Mouse (Mus musculus) frontal cortex, postnatal 25 days (tissue): ENCODE data around the gene Dapk2.

Source experiments
- DNase-seq, 2 experiments: peaks; one replicate each; pipeline ENCODE4 v3.0.0; 2022; ENCODE audit warnings: low spot score in 2 of 2

The Dapk2 gene

GRCm38 (mm10) chr9:66186426-66186825, 28.4 kb downstream of the Dapk2 start:
- DNase-seq: no peak

DNA sequence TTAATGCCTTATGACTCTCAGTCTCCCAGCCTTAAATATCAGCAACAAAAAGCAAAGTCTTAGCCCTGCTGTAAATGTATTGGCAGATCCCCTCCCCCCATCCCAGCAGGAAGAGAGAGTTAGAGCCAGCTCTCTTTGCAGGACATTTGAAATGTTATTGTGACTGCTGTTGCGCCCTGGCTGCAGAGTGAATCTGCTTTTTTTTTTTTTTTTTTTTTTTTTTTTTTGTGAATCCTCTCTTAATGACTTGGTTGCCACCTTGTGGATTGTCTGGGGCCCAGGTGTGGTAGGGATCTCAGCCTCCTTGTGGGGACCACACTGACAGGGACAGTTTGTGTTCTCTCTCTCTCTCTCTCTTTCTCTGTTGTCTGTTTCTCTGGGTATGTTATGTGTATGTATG, 31.0 kb downstream of the Dapk2 start:
- DNase-seq: no peak

- DNase-seq: no peak
Measured at GRCm38 (mm10) chr9:66194003-66194402, 36.0 kb downstream of the Dapk2 start.

DNA sequence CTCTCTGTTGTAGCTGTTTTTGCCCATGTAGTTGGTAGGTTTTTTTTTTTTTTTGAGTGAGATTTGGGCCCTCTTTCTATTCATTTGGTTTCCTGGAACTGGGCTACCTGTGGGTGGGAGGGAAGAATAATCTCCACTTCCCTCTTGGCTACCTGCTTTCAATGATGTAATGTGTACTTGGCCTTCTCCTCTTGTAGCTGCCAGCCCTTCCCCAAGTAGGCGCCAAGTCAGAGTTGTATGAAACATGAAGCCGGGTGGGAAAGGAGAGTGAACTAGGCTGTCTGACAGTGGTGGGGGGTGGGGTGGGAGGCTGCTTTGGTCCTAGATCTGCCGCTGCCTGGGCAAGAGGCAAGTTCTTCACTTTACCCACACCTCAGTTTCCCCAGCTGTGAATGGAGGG, 38.5 kb downstream of the Dapk2 start:
- DNase-seq: no peak

DNA sequence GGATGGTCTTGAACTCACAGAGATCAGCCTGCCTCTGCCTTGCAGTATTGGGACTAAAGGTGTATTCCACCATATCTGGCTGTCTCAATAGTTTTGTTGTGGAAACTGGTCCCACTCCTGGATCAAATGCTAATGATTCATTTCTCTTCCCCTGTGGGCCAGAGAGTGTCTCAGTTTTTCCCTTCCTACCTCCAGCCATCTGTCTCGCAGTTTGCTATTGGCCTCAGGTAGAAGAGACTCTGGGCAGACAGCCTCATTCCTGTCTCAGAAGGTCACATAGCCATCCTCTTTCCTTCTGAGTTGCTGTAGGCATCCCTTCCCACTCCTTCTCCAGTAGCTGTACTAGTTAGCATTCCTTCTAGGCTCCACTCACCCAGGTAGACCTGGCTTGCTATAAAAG, 40.5 kb downstream of the Dapk2 start:
- no peak for DNase-seq

DNA sequence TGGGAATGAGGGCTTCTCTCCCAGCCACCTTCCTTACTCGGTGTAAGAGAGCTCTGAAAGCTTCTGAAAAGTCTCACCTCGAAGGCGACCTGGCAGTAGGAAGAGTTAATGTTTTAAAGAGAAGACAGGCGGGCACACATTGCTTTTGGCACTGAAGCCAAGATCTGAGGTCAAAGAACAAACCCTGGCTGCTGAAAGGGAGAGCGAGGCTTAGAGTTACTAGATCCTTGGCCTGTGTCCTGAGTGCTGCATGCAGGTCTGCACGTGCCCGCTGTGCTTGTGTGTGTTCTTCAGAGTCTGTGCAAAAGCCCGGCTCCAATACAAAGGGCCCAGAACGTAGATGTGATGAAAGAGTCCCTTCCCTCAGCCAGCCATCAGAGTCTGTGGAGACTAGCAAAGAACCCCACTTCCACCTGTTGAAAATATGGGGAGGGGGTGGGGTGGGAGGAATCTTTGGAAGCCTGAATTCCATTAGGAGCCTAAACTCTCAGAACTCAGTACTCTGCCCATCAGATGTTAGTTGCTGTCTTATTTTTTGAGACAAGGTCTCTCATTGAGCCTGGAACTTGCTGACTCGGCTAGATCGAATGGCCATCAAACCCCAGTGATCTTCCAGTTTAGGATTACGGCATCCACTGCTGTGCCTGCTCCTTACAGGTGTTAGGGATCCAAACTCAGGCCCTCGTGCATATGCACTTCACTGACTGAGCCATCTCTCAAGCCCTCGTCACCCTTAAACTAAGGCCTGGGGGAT, 41.8 kb downstream of the Dapk2 start:
- DNase-seq: no peak

GRCm38 (mm10) chr9:66200411-66200789, 42.4 kb downstream of the Dapk2 start:
- DNase-seq: no peak

GRCm38 (mm10) chr9:66201665-66202064, 43.6 kb downstream of the Dapk2 start:
- DNase-seq: no peak

- no peak for DNase-seq
Measured at GRCm38 (mm10) chr9:66202463-66202862, 44.4 kb downstream of the Dapk2 start.

- DNase-seq: no peak
Measured at GRCm38 (mm10) chr9:66205702-66206101, 47.7 kb downstream of the Dapk2 start.

DNA sequence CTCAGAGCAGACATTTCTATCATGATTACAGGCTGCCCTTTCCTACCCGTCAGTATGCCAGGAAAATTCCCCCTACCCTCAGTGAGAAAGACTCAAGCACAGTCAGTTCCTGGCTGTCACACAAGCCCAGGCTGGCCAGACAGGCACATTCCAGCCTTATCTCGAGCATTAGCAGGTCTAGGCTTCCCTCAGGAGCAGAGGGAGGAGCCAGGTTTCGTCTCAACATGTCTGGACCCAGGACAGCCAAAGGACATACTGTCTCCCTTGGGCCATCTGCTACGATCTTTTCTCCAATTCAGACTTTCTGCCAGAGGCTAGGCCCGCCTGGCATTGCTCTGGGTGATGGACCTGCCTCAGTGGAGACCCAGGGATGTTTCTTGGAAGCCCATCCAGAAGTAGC, 48.8 kb downstream of the Dapk2 start:
- no peak for DNase-seq

- no peak for DNase-seq
Measured at GRCm38 (mm10) chr9:66211420-66211819, 53.4 kb downstream of the Dapk2 start.

DNA sequence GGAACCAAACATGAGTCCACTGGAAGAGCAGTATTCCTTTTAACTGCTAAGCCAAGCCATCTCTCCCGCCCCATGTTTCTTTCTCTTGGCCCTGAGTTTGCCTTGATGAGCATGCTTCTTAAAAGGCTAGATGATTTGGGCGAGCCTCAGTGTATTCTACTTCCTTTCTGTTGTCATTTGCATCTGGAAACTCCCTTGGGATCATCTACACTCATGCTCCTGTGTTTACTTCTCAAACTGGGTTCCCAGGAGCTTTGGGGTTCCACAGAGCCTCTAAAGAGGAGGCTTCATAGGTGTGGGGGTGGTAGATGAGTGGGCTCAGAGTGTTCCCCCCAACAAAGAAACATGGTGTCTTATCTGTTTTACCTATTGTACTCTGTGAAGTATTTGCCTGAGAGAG, 54.1 kb downstream of the Dapk2 start:
- DNase-seq: no peak

DNA sequence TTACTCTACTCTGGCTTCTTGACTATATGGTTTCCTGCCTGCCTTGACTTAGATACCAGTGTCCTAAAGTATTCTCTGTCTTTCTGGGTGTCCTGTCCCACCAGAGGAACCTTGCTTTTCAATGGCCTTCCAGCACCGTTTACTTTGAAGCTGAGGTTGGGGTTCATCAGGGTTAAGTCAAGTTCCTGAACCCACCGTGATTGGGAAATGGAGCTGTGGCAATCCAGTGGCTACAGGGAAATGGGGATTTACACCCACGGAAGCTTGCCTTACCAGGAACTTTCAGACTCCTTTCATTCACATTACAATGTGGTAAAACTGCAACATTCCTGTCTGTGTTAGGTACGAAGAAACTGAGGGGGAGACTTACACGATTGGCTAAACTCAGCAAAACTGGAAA, 54.8 kb downstream of the Dapk2 start:
- no peak for DNase-seq

GRCm38 (mm10) chr9:66213386-66214032, 55.5 kb downstream of the Dapk2 start:
- no peak for DNase-seq

- no peak for DNase-seq
Measured at GRCm38 (mm10) chr9:66215551-66215950, 57.5 kb downstream of the Dapk2 start.

DNA sequence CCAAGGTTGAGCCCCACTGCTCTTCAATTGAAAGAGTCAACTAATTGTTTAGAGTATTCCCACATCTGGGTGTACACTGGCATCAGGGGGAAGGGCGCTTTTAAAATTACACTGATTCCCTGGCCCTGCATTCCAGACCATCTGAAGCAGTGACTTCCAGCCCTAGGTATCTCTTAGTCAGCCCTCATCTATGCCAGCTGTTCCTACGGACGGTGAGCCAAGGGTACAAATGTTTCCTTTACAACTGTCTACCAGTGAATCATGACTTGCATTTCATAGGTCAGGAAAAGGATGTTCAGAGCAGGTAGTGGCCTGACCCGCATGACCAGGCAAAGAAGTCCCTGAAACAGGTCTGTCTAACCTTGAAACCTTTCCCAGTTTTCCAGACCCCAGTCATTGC, 59.9 kb downstream of the Dapk2 start:
- DNase-seq: no peak

GRCm38 (mm10) chr9:66218917-66219725, 61.1 kb downstream of the Dapk2 start:
- DNase-seq: no peak

- DNase-seq: no peak
Measured at GRCm38 (mm10) chr9:66223872-66224271, 65.8 kb downstream of the Dapk2 start.

- DNase-seq: no peak
Measured at GRCm38 (mm10) chr9:66225737-66226485, 67.9 kb downstream of the Dapk2 start.

DNA sequence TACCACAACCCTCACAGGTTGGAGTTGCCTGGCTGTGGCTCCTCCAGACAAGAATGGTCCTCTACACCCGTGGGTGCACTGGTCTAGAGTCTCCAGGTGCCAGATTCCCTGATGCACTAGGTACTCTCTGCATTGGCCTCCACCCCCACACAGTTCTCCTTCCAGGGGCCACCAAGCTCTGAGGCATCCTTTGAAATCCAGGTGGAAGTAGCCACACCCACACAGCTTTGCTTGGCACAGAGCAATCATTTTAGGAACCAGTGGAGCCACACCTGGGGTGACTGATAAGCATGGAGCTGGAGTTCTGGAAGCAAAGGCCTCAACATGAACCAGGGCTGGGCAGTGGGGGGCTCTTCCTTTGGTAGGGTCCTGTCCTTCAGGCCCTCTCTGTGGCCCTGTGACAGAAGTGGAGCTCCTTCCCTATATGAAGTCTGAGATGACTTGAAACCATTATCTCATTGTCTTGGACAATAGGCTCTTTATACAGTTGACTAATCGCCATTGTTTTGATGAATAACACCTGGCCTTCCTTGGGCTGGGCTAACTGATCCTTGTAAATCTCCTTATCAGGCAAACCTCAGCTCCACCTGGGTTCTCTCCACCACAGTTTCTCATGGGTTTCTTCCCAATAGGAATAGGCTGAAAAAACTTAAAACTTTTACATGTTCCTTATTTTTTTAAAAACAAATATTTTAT, 70.6 kb downstream of the Dapk2 start:
- DNase-seq: no peak
